Mouse (Mus musculus) urinary bladder, postnatal 14 days (tissue): ENCODE results near the gene Nxnl1.

Source experiments
- DNase-seq: peaks from one replicate; pipeline ENCODE4 v3.0.0; 2021; ENCODE audit warnings: low spot score

Nxnl1 gene

GRCm38 (mm10) chr8:71580201-71580600, 13.8 kb upstream of the Nxnl1 start:
- DNase-seq: no peak

GRCm38 (mm10) chr8:71579476-71579875, 13.1 kb upstream of the Nxnl1 start:
- DNase-seq: no peak

- DNase-seq: no peak
These were observed 12.6 kb upstream of the Nxnl1 start for GRCm38 (mm10) chr8:71579009-71579408.

GRCm38 (mm10) chr8:71577856-71578387, 11.5 kb upstream of the Nxnl1 start:
- DNase-seq: no peak

GRCm38 (mm10) chr8:71575020-71575419, 8.6 kb upstream of the Nxnl1 start:
- no peak for DNase-seq

GRCm38 (mm10) chr8:71574426-71574825, 8.0 kb upstream of the Nxnl1 start:
- DNase-seq: no peak

- peak; percentile 79 for DNase-seq
These were observed 6.6 kb upstream of the Nxnl1 start for GRCm38 (mm10) chr8:71572847-71573633.

GRCm38 (mm10) chr8:71572077-71572476, 5.7 kb upstream of the Nxnl1 start:
- no peak for DNase-seq

- peak; percentile 98 for DNase-seq
These were observed 4.0 kb upstream of the Nxnl1 start for GRCm38 (mm10) chr8:71570291-71570954.

- DNase-seq: peak; percentile 94
These were observed 3.2 kb upstream of the Nxnl1 start for GRCm38 (mm10) chr8:71569366-71570290.

GRCm38 (mm10) chr8:71568941-71569340, 2.5 kb upstream of the Nxnl1 start:
- no peak for DNase-seq

- peak; percentile 62 for DNase-seq
These were observed 2.1 kb upstream of the Nxnl1 start, which contains the start of gene Slc27a1 for GRCm38 (mm10) chr8:71568387-71568937. Slc27a1 (plus strand) TSS chr8:71568882.

- no peak for DNase-seq
These were observed 1.2 kb upstream of the Nxnl1 start for GRCm38 (mm10) chr8:71567587-71567986.

- DNase-seq: no peak
These were observed 2.4 kb downstream of the Nxnl1 start for GRCm38 (mm10) chr8:71563992-71564391.

- peak; percentile 87 for DNase-seq
These were observed 3.6 kb downstream of the Nxnl1 start for GRCm38 (mm10) chr8:71562751-71563150.

- DNase-seq: peak; percentile 57
These were observed 5.0 kb downstream of the Nxnl1 start for GRCm38 (mm10) chr8:71561401-71561800.

- DNase-seq: no peak
These were observed 5.6 kb downstream of the Nxnl1 start for GRCm38 (mm10) chr8:71560765-71561164.

GRCm38 (mm10) chr8:71560071-71560470, 6.3 kb downstream of the Nxnl1 start:
- no peak for DNase-seq

- DNase-seq: peak; percentile 87
These were observed 7.3 kb downstream of the Nxnl1 start for GRCm38 (mm10) chr8:71558958-71559690.

- DNase-seq: no peak
These were observed 8.1 kb downstream of the Nxnl1 start, which contains the start of gene Tmem221 for GRCm38 (mm10) chr8:71558071-71558957. Tmem221 (minus strand) TSS chr8:71558871.
